Mouse (Mus musculus) forebrain, embryonic 15.5 days (tissue): Measurements from ENCODE around the gene Myl3. TPM values are rescaled to one million over a fixed set of nuclear protein-coding genes. Genes with fewer than 3 reads are reported as not detected.
A peak's percentile ranks its signal among the peaks of the same experiment; 100 is the strongest.

ENCODE experiments used
- ATAC-seq: fragments of 200-750 bp; cut with Nextera tagmentation; replicated peaks from 2 replicates; pipeline ENCODE4 v1.8.0; 2017; ENCODE audit warnings: mild to moderate bottlenecking, moderate TSS enrichment, moderate library complexity
- H3K27ac ChIP-seq: fragments of 300-500 bp; sonication (generic); replicated peaks from 2 replicates; pipeline ENCODE4 v1.5.1; 2015; ENCODE audit warnings: mild to moderate bottlenecking, inconsistent platforms
- H3K27me3 ChIP-seq: fragments of 300-500 bp; sonication (generic); 2 replicates; pipeline ENCODE4 v1.6.1; 2015; ENCODE audit warnings: inconsistent platforms
- H3K36me3 ChIP-seq: fragments of 300-500 bp; sonication (generic); 2 replicates; pipeline ENCODE4 v1.6.1; 2015; ENCODE audit warnings: mild to moderate bottlenecking, inconsistent platforms
- H3K4me1 ChIP-seq: fragments of 300-500 bp; sonication (generic); 2 replicates; pipeline ENCODE4 v1.6.1; 2015; ENCODE audit warnings: inconsistent platforms
- H3K4me2 ChIP-seq: fragments of 300-500 bp; sonication (generic); replicated peaks from 2 replicates; pipeline ENCODE4 v1.6.1; 2015; ENCODE audit warnings: mild to moderate bottlenecking, inconsistent platforms
- H3K4me3 ChIP-seq: fragments of 300-500 bp; sonication (generic); 2 replicates; pipeline ENCODE4 v1.5.1; 2015; ENCODE audit warnings: mild to moderate bottlenecking, inconsistent platforms
- H3K9ac ChIP-seq: fragments of 300-500 bp; sonication (generic); replicated peaks from 2 replicates; pipeline ENCODE4 v1.6.1; 2015; ENCODE audit warnings: mild to moderate bottlenecking, inconsistent platforms
- H3K9me3 ChIP-seq: fragments of 300-500 bp; sonication (generic); 2 replicates; pipeline ENCODE4 v1.6.1; 2016; ENCODE audit warnings: inconsistent platforms
- WGBS: fragments of 180-500 bp; shearing (Covaris S2); methylation state at CpG from one replicate; pipeline ENCODE4 v1.1.7; 2015; ENCODE audit warnings: mixed read lengths; 5-methylcytosine and 5-hydroxymethylcytosine counted together
- polyA plus RNA-seq: library from polyadenylated mRNA; unstranded; fragments of >200 nt; fragmentation: Nextera tagmentation; extraction: Ambion mirVana; gene quantifications from 2 replicates; pipeline ENCODE4 v1.2.1, GENCODE M21; 2015

Myl3 gene
- 0.45 and 1.3 TPM in 2 replicates for polyA plus RNA-seq

DNA sequence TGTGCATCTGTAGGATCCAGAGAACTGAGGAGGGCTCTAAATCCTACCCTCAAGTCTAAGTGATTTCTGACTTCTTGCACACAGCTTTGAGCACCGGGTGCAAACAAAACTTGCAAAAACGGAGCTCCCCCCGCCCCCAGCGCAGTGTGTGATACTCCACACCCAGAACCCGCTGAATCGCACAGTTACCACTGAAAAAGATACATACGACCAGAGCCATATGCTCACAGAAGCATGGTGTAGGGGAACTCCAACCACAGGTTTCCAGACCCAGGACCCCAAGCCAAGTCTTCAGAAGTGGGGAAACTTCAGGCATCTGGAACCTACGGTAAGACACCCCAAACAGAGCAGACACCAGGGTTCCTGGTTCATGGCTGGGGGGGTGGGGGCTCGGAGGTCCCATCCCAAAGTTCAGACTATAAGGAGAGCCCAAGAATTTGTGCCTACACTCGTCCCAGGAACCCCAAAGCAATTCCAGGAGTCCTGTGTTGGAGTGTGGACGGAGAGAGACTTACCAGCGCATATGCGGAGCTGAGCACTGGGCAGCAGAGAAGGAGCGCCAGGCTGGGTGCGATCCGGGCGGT lies at the start of gene Myl3:
Gene Myl3, plus strand, starts transcription at position 151 of the 584 bp plus-strand sequence.
- H3K4me2 ChIP-seq = peak within 1 kb of the TSS; percentile 98
- H3K36me3 ChIP-seq = no peaks in the 10 kb centered on the region
- H3K9ac ChIP-seq = peak within 1 kb of the TSS; percentile 64
- H3K4me1 ChIP-seq = peaks cover 22% of the 10 kb centered on the region
- 3% methylated on average over 17 of the region's 17 CpGs for WGBS
- H3K27me3 ChIP-seq = peaks cover 30% of the 10 kb centered on the region
- no peak for ATAC-seq
- H3K27ac ChIP-seq = no peak within 1 kb of the TSS
- no peaks in the 10 kb centered on the region for H3K9me3 ChIP-seq
- H3K4me3 ChIP-seq = peak within 1 kb of the TSS; percentile 62

DNA sequence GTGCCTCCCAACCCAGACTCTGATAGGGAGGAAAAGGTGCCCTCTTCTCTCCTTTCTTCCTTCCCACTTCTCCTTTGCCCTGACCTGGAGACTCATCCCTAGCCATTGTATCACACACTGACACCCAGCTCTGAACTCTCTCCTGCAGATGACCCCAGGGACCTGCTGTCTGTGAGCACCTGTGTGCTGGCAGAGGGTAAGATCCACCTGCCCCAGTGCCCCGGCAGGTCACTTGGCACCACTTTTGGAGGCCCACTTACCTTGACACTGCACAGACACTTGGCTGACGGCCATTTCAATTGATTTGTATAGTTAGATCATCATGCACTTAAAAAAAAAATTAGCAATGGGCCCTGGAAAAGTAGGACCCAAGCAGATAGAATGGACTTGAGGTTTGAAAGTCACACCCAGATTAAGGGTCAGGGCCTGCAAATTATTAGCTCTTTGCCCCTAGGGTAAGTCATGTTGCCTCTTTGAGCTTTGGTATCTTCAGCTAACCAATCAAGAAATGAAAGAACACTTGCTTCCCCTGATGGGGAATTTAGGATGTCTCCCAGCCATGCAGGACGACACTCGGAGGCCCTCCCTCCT lies 46.4 kb upstream of the Myl3 start:
- no peak overlapping the region for H3K9ac ChIP-seq

DNA sequence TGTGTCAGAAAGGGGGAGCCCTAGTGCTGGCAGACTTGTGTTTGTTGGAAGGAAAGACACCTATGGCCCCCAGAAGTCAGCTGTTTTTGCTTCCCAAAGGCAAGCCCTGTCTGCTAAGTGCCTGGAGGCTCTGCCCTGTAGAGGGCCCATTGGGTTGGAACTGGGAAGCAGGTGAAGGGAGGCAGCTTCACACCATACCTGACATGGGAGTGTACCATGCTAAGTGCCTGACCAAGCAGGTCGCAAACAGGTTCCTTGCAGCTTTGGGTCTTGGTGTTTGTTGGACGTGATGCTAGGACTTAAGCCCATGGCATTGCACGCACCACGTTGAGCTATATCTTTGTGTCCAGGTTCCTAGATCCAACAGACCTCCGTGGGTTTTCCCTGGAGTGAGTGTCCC lies 45.2 kb upstream of the Myl3 start:
- H3K4me2 ChIP-seq = no peak overlapping the region
- 0 out of 2 replicates have a peak, but pooled peaks cover 10% of the 10 kb centered on the region for H3K36me3 ChIP-seq
- ATAC-seq = no peak
- no peaks in the 10 kb centered on the region for H3K9me3 ChIP-seq
- no peaks in the 10 kb centered on the region for H3K4me1 ChIP-seq
- no peaks in the 10 kb centered on the region for H3K27me3 ChIP-seq
- H3K4me3 ChIP-seq = no peak overlapping the region
- no peak overlapping the region for H3K27ac ChIP-seq
- 92% methylated on average over 5 of the region's 5 CpGs for WGBS
- no peak overlapping the region for H3K9ac ChIP-seq

More for the DNA sequence above, 46.4 kb upstream of the Myl3 start:
- H3K27ac ChIP-seq = no peak overlapping the region
- ATAC-seq = no peak
- no peak overlapping the region for H3K4me2 ChIP-seq
- no peaks in the 10 kb centered on the region for H3K4me1 ChIP-seq
- 0 out of 2 replicates have a peak, but pooled peaks cover 10% of the 10 kb centered on the region for H3K36me3 ChIP-seq
- no peaks in the 10 kb centered on the region for H3K27me3 ChIP-seq
- H3K4me3 ChIP-seq = no peak overlapping the region
- 89% methylated on average over 4 of the region's 4 CpGs for WGBS
- H3K9me3 ChIP-seq = no peaks in the 10 kb centered on the region

GRCm38 (mm10) chr9:110697465-110697864 lies 44.2 kb upstream of the Myl3 start:
- Histone ChIP-seq H3K27me3 (no peaks in the 10 kb centered on the region), H3K27ac (no peak overlapping the region), H3K9ac (no peak overlapping the region), H3K4me1 (no peaks in the 10 kb centered on the region), H3K4me2 (no peak overlapping the region), H3K36me3 (0 out of 2 replicates have a peak, but pooled peaks cover 10% of the 10 kb centered on the region), H3K4me3 (no peak overlapping the region), H3K9me3 (no peaks in the 10 kb centered on the region)
- 80% methylated on average over 3 of the region's 3 CpGs for WGBS
- no peak for ATAC-seq

- no peak overlapping the region for H3K27ac ChIP-seq
- H3K4me2 ChIP-seq = no peak overlapping the region
- ATAC-seq = no peak
- H3K27me3 ChIP-seq = no peaks in the 10 kb centered on the region
- 0 out of 2 replicates have a peak, but pooled peaks cover 7% of the 10 kb centered on the region for H3K36me3 ChIP-seq
- no peak overlapping the region for H3K4me3 ChIP-seq
- H3K4me1 ChIP-seq = no peaks in the 10 kb centered on the region
- H3K9ac ChIP-seq = no peak overlapping the region
- WGBS = 90% methylated on average over 3 of the region's 3 CpGs
- no peaks in the 10 kb centered on the region for H3K9me3 ChIP-seq
These were observed 42.1 kb upstream of the Myl3 start for GRCm38 (mm10) chr9:110699574-110699973.

DNA sequence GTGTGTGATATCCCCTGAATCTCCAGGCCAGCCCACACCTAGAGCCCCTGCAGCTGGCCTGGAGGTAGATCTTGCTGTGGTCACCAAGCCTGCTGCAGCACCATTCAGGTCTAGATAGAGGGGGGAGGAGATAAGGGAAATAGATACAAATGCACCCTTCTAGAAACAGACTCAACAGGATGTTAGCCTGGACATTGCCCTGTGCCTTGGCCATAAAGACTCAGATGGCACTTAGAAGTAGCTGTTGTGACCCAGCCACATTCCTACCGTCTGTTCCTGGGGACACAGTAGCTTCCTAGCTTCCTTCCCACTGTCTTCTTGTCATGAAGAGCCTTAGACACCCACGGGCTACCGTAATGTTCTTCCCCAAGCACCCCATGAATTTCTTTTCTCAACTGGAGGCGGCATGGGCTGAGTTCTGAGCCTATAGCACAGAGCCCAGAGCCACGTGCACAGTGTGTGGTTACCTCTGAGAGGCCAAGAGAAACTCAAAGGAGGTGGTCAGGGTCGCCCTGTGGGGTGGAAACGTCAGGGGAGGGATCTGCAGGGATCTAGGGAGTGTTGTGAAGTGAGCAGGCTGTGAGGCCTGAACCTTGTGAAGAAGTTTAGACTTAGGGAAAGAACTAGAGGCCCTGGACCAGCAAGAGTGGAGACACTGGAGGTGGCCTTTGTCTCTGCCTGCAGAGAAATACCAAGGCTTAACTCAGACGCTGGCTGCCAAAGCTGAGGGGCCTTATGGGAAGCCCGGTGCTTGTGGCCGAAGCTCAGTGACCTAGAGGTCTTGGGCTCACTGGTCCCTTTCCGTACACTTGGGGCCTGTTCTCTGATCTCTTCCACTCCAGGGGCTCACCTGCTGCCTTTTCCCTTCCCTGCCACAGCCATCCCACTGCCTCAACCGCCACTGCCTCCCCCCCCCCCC lies 40.3 kb upstream of the Myl3 start:
- Histone ChIP-seq H3K9me3 (no peaks in the 10 kb centered on the region), H3K36me3 (peaks cover 5% of the 10 kb centered on the region; the same call in 1 of the 2 replicates), H3K27ac (no peak overlapping the region), H3K27me3 (no peaks in the 10 kb centered on the region), H3K4me1 (no peaks in the 10 kb centered on the region), H3K4me3 (no peak overlapping the region), H3K9ac (no peak overlapping the region), H3K4me2 (no peak overlapping the region)
- 80% methylated on average over 11 of the region's 12 CpGs for WGBS
- no peak for ATAC-seq

DNA sequence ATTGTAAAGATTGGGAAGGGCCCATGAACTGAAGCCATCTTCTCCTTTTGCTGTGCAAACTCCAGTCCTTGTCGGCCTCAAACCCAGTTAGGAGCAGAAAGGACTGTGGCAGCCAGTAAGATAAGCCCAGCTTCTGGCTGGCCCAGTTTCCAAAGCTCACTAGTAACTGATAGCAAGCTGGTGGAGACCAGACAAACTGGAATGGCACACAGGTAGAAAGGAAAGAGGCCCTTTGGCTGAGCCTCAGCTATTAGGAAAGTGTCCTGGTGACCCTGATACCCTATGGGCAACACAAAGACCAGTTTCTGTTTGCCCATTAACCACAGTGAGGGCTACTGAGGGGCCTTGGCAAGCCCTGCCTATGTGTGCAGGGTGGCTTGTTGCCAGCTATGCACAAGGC lies 38.8 kb upstream of the Myl3 start:
- no peaks in the 10 kb centered on the region for H3K27me3 ChIP-seq
- no peak overlapping the region for H3K4me2 ChIP-seq
- no peaks in the 10 kb centered on the region for H3K4me1 ChIP-seq
- no peak overlapping the region for H3K9ac ChIP-seq
- no peak for ATAC-seq
- no peaks in the 10 kb centered on the region for H3K9me3 ChIP-seq
- H3K4me3 ChIP-seq = no peak overlapping the region
- H3K27ac ChIP-seq = no peak overlapping the region
- 91% methylated on average over 1 of the region's 1 CpGs for WGBS
- H3K36me3 ChIP-seq = peaks cover 3% of the 10 kb centered on the region; the same call in 1 of the 2 replicates

GRCm38 (mm10) chr9:110703951-110704350 lies 37.7 kb upstream of the Myl3 start:
- H3K4me2 ChIP-seq = no peak overlapping the region
- peaks cover 3% of the 10 kb centered on the region; the same call in 1 of the 2 replicates for H3K36me3 ChIP-seq
- 92% methylated on average over 6 of the region's 6 CpGs for WGBS
- no peak overlapping the region for H3K9ac ChIP-seq
- H3K4me1 ChIP-seq = no peaks in the 10 kb centered on the region
- no peak for ATAC-seq
- no peaks in the 10 kb centered on the region for H3K9me3 ChIP-seq
- H3K27me3 ChIP-seq = no peaks in the 10 kb centered on the region
- H3K27ac ChIP-seq = no peak overlapping the region
- H3K4me3 ChIP-seq = no peak overlapping the region

DNA sequence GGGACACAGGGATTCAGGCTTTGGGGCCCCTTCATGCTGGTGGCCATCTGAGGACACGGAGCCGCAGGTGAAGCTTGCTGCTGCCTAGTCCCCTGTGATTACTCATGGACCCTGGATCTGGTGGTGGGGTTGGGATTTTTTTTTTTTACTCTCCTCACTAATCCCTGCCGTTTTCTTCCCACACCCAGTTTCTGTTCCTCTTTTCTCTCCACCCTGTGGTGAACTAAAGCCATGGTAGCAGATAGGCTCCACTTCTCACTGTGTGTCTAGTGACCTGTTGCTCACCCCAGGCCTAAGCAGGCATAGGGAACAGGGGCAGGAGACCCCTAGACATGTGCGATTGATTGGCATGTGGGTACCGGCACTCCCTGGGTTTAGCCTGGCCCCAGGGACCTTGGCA lies 34.9 kb upstream of the Myl3 start:
- Histone ChIP-seq H3K27ac (no peak overlapping the region), H3K4me1 (no peaks in the 10 kb centered on the region), H3K36me3 (peaks cover 10% of the 10 kb centered on the region), H3K4me3 (no peak overlapping the region), H3K4me2 (no peak overlapping the region), H3K9ac (no peak overlapping the region), H3K27me3 (no peaks in the 10 kb centered on the region), H3K9me3 (no peaks in the 10 kb centered on the region)
- ATAC-seq = no peak
- 87% methylated on average over 5 of the region's 5 CpGs for WGBS

DNA sequence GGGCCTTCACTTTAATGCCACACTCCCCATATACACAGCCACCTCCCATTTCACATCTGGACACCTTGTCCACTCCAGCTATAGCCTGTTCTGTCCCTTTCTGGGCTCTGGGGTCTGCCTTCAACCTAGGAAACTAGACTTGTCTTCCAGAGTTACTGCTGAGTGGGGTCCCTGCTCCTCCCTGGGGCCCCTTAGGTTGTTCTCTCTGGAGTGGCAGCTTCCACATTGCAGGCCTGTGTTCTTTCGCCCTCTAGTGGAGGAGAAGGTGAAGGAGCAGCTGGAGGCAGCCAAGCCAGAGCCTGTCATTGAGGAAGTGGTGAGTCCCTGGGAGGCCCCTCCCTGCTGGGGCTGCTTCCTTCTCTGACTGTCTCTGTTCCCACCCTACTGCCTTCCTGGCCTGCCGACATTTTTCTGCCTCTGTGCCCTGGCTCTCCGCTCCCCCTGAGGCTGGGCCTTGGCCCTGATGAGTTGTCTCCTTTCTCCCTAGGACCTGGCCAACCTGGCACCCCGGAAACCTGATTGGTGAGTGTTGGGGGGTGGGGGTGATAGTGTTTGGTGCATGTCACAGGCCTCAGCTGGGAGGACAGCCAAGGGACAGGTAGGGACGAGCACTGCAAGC lies 31.9 kb upstream of the Myl3 start:
- Histone ChIP-seq H3K4me3 (no peak overlapping the region), H3K4me1 (no peaks in the 10 kb centered on the region), H3K9ac (no peak overlapping the region), H3K27ac (no peak overlapping the region), H3K9me3 (no peaks in the 10 kb centered on the region), H3K4me2 (no peak overlapping the region), H3K27me3 (no peaks in the 10 kb centered on the region), H3K36me3 (peaks cover 20% of the 10 kb centered on the region)
- WGBS = 55% methylated on average over 5 of the region's 5 CpGs
- ATAC-seq = peak; percentile 83

DNA sequence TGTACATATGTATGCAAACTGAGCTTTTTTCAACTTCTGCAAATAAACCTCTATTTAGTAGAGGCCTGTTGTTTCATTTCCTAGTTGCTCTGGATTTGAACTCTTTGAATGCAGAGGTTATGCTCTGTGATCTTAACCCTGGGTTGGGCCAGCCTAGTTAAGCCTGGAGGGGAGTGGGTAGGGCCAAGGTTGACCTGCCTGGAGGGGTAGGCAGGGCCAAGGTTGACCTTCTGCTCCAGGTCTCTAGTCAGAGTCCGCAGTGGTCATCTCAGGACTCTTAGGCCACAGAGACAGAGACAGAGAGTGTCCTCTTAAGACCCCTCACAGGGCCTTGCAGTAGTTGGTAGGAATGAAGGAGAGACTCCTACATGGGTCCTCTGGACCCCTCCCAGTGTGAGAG lies 30.1 kb upstream of the Myl3 start:
- no peak for ATAC-seq
- Histone ChIP-seq H3K27ac (no peak overlapping the region), H3K4me3 (no peak overlapping the region), H3K27me3 (no peaks in the 10 kb centered on the region), H3K9ac (no peak overlapping the region), H3K36me3 (peaks cover 19% of the 10 kb centered on the region), H3K9me3 (no peaks in the 10 kb centered on the region), H3K4me1 (no peaks in the 10 kb centered on the region), H3K4me2 (no peak overlapping the region)
- 92% methylated on average over 1 of the region's 1 CpGs for WGBS

DNA sequence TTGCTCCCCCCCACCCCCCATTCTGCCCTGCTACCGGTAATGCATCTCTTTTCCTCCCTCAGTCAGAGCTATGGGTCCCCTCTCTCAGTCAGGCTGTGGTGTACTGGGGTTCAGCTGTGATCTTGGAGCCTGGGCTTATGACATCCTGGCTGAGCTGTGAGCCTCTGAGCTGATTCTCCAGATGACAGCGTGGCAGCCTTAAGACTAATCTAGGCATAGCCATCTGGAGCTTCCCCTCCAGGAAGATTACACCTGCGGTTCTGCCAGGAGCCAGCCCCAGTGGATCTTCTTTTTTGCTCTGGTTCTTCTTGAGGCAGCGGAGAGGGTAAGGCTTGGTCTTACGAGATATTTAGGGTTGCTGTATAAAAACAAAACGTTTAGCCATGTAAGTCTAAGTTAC lies 29.7 kb upstream of the Myl3 start:
- Histone ChIP-seq H3K4me3 (no peak overlapping the region), H3K27me3 (no peaks in the 10 kb centered on the region), H3K4me1 (no peaks in the 10 kb centered on the region), H3K9me3 (no peaks in the 10 kb centered on the region), H3K27ac (no peak overlapping the region), H3K4me2 (no peak overlapping the region), H3K36me3 (peaks cover 19% of the 10 kb centered on the region), H3K9ac (no peak overlapping the region)
- 91% methylated on average over 6 of the region's 6 CpGs for WGBS
- no peak for ATAC-seq
